8 mouse cellular contexts compared by ENCODE assay signal in genomic region chrX:102070591-102071471, GRCm38 (mm10). TPM values are rescaled to one million over a fixed set of nuclear protein-coding genes. Genes with fewer than 3 reads are reported as not detected.
DNase-seq lines count a peak whose midpoint lies in the region; ATAC-seq and TF ChIP-seq lines count a peak whose summit lies in the region.

Rtl5 (minus strand) TSS chrX:102071304.

- DNase-seq in CD4-positive, CD25-positive, alpha-beta regulatory T cell, adult 2 months (ENCODE audit: low read depth, low spot score), result peak; percentile 61
- DNase-seq in forebrain, embryonic 10.5 days (ENCODE audit: extremely low spot score, low spot score), result peak; percentile 80
- peak; percentile 87 for DNase-seq in kidney, postnatal 10 days
- peak; percentile 1 for DNase-seq in liver, embryonic 13.5 days
- DNase-seq in neural tube, embryonic 10.5 days (ENCODE audit: extremely low spot score, low spot score), result peak; percentile 60

- peaks cover 28% of the 10 kb centered on the region for H3K4me1 ChIP-seq in bone marrow macrophage, adult 2 months (ENCODE audit: control insufficient read depth, insufficient read depth, low read length)
- peaks cover 34% of the 10 kb centered on the region for H3K4me1 ChIP-seq in forebrain, embryonic 10.5 days
- peaks cover 8 to 10% of the 10 kb centered on the region in 2 experiments for H3K4me1 ChIP-seq in heart, embryonic 14.5 days (ENCODE audit: control insufficient read depth in 2 of 2, insufficient read depth in 2 of 2, low read length in 2 of 2)
- H3K4me1 ChIP-seq in liver, embryonic 13.5 days (replicated peaks), result no peaks in the 10 kb centered on the region
- H3K4me1 ChIP-seq in testis, adult 2 months (ENCODE audit: control insufficient read depth, insufficient read depth, low read length), result peaks cover 6% of the 10 kb centered on the region; the same call in 1 of the 2 replicates

- peak within 1 kb of the TSS; percentile 72 for H3K9ac ChIP-seq in heart, embryonic 14.5 days (ENCODE audit: low read length)
- no peak within 1 kb of the TSS; the same call in 1 of the 2 replicates for H3K9ac ChIP-seq in liver, embryonic 13.5 days

- no peaks in the 10 kb centered on the region for H3K9me3 ChIP-seq in forebrain, embryonic 10.5 days
- H3K9me3 ChIP-seq in heart, embryonic 14.5 days (ENCODE audit: control insufficient read depth, low read length), result no peaks in the 10 kb centered on the region
- H3K9me3 ChIP-seq in liver, embryonic 13.5 days (replicated peaks), result no peaks in the 10 kb centered on the region

- H3K27ac ChIP-seq in bone marrow macrophage, adult 2 months (ENCODE audit: insufficient read depth, low read depth, low read length), result no peak within 1 kb of the TSS
- peak within 1 kb of the TSS; percentile 88 for H3K27ac ChIP-seq in forebrain, embryonic 10.5 days
- peak within 1 kb of the TSS; percentile 73 to 75 for H3K27ac ChIP-seq in heart, embryonic 14.5 days (replicated peaks in 1 of 2; ENCODE audit: control insufficient read depth in 1 of 2, insufficient read depth in 1 of 2, low read depth in 2 of 2, low read length in 2 of 2)
- no peak within 1 kb of the TSS for H3K27ac ChIP-seq in liver, embryonic 13.5 days
- no peak within 1 kb of the TSS for H3K27ac ChIP-seq in testis, adult 2 months (ENCODE audit: control insufficient read depth, insufficient read depth, low read depth, low read length)

- peaks cover 20% of the 10 kb centered on the region for H3K36me3 ChIP-seq in forebrain, embryonic 10.5 days (replicated peaks)
- peaks cover 11% of the 10 kb centered on the region; the same call in 1 of the 2 replicates for H3K36me3 ChIP-seq in heart, embryonic 14.5 days (ENCODE audit: control insufficient read depth, insufficient read depth, low read length)
- H3K36me3 ChIP-seq in liver, embryonic 13.5 days, result no peaks in the 10 kb centered on the region
- H3K36me3 ChIP-seq in testis, adult 2 months (ENCODE audit: control insufficient read depth, insufficient read depth, low read length), result no peaks in the 10 kb centered on the region

- TF ChIP-seq CTCF in bone marrow macrophage, adult 2 months (IDR thresholded peaks at IDR 0.05; ENCODE audit: low read depth, low read length), result no peak
- TF ChIP-seq CTCF in testis, adult 2 months (IDR thresholded peaks at IDR 0.05; ENCODE audit: control insufficient read depth, insufficient read depth, insufficient replicate concordance, low read depth, low read length), result no peak

- no peak for TF ChIP-seq POLR2A in bone marrow macrophage, adult 2 months (IDR thresholded peaks at IDR 0.05; ENCODE audit: borderline replicate concordance, low read depth, low read length)
- no peak for TF ChIP-seq POLR2A in testis, adult 2 months (IDR thresholded peaks at IDR 0.05; ENCODE audit: control insufficient read depth, low read depth, low read length)

- peak; percentile 80 for ATAC-seq in heart, embryonic 14.5 days (ENCODE audit: insufficient number of reproducible peaks, insufficient read depth, low FRiP score, low read depth)
- peak; percentile 54 for ATAC-seq in liver, embryonic 13.5 days (ENCODE audit: low read depth)

- WGBS in forebrain, embryonic 10.5 days, result 8% methylated on average over 60 of the region's 61 CpGs
- 15% methylated on average over 61 of the region's 61 CpGs for WGBS in heart, embryonic 14.5 days
- 13% methylated on average over 61 of the region's 61 CpGs for WGBS in liver, embryonic 13.5 days (ENCODE audit: insufficient replicate concordance)

- H3K4me2 ChIP-seq in heart, embryonic 14.5 days (ENCODE audit: low read length), result peak within 1 kb of the TSS; percentile 75
- peak within 1 kb of the TSS; percentile 63 for H3K4me2 ChIP-seq in liver, embryonic 13.5 days

- peak within 1 kb of the TSS; percentile 77 for H3K4me3 ChIP-seq in bone marrow macrophage, adult 2 months (ENCODE audit: insufficient read depth, low read length)
- H3K4me3 ChIP-seq in forebrain, embryonic 10.5 days, result peak within 1 kb of the TSS; percentile 61
- H3K4me3 ChIP-seq in heart, embryonic 14.5 days (ENCODE audit: control insufficient read depth in 1 of 2, insufficient read depth in 1 of 2, low read depth in 1 of 2, low read length in 2 of 2), result peak within 1 kb of the TSS; percentile 49 to 55
- H3K4me3 ChIP-seq in liver, embryonic 13.5 days (replicated peaks), result peak within 1 kb of the TSS; percentile 46
- H3K4me3 ChIP-seq in testis, adult 2 months (ENCODE audit: control insufficient read depth, low read depth, low read length), result peak within 1 kb of the TSS; percentile 80

- H3K27me3 ChIP-seq in forebrain, embryonic 10.5 days (ENCODE audit: poor library complexity, severe bottlenecking), result peaks cover 100% of the 10 kb centered on the region
- no peaks in the 10 kb centered on the region for H3K27me3 ChIP-seq in heart, embryonic 14.5 days (ENCODE audit: control insufficient read depth, insufficient read depth, low read length)
- peaks cover 49% of the 10 kb centered on the region for H3K27me3 ChIP-seq in liver, embryonic 13.5 days
- H3K27me3 ChIP-seq in testis, adult 2 months (ENCODE audit: control insufficient read depth, insufficient read depth, low read length), result no peaks in the 10 kb centered on the region

RNA-seq across cellular contexts. Expression of gene Rtl5, which starts in this region (rescaled TPM):
- polyA plus RNA-seq in bone marrow macrophage, adult 2 months (2012; ENCODE audit: insufficient read depth, insufficient read length, missing spikeins), result 26.5 and 27.0 TPM in 2 replicates
- 3.5 and 4.4 TPM in 2 replicates for polyA plus RNA-seq in forebrain, embryonic 10.5 days (2016; fragmentation: Nextera tagmentation; extraction: Ambion mirVana)
- polyA plus RNA-seq in heart, embryonic 14.5 days (2014; fragmentation: Nextera tagmentation; extraction: Ambion mirVana), result 0.53 and 0.55 TPM in 2 replicates
- polyA plus RNA-seq in liver, embryonic 13.5 days (2015; fragmentation: Nextera tagmentation; extraction: Ambion mirVana), result 0.15 and 0.25 TPM in 2 replicates
- polyA plus RNA-seq in testis, adult 2 months (2012; rRNA removed), result 0.52 and 0.64 TPM in 2 replicates

Comparison
In these comparisons a context has a peak if more than half of its experiments do, and no peak if none do; other contexts are left out.
1. Peak in ATAC-seq, H3K4me3 ChIP-seq, H3K27ac ChIP-seq, H3K9ac ChIP-seq and H3K4me2 ChIP-seq in heart, embryonic 14.5 days; RNA of the gene not detected or under 1 TPM.
2. Peak in DNase-seq, ATAC-seq, H3K4me3 ChIP-seq and H3K4me2 ChIP-seq in liver, embryonic 13.5 days; RNA of the gene not detected or under 1 TPM.
3. DNase-seq: peak in every context shown above with its lines; median percentile 87 in kidney, postnatal 10 days; 80 in forebrain, embryonic 10.5 days; 61 in CD4-positive, CD25-positive, alpha-beta regulatory T cell, adult 2 months; 60 in neural tube, embryonic 10.5 days; 1 in liver, embryonic 13.5 days.